Mouse (Mus musculus) kidney, adult 2 months (tissue): ENCODE data around the gene Etl4. TPM values are rescaled to one million over a fixed set of nuclear protein-coding genes. Genes with fewer than 3 reads are reported as not detected.

ENCODE experiments used
- DNase-seq: peaks from one replicate; pipeline ENCODE4 v3.0.0; 2021
- H3K27ac ChIP-seq: fragments of 200-500 bp; 2 replicates; pipeline ENCODE4 v1.5.1; 2012; ENCODE audit warnings: low read depth, low read length, control low read depth, inconsistent platforms; ENCODE audit not compliant: insufficient read depth
- H3K27me3 ChIP-seq: fragments of 200-500 bp; replicated peaks from 2 replicates; pipeline ENCODE4 v1.6.1; 2012; ENCODE audit warnings: mild to moderate bottlenecking, moderate library complexity, low read length, inconsistent platforms; ENCODE audit not compliant: control insufficient read depth, insufficient read depth
- H3K36me3 ChIP-seq: fragments of 200-500 bp; 2 replicates; pipeline ENCODE4 v1.6.1; 2012; ENCODE audit warnings: mild to moderate bottlenecking, moderate library complexity, low read length, inconsistent platforms; ENCODE audit not compliant: control insufficient read depth, insufficient read depth
- H3K4me1 ChIP-seq: fragments of 200-500 bp; 2 replicates; pipeline ENCODE4 v1.6.1; 2011; ENCODE audit warnings: low read length; ENCODE audit not compliant: control insufficient read depth, insufficient read depth
- H3K4me3 ChIP-seq: fragments of 200-500 bp; 2 replicates; pipeline ENCODE4 v1.5.1; 2011; ENCODE audit warnings: mild to moderate bottlenecking, low read depth, low read length, control low read depth; ENCODE audit not compliant: insufficient read depth
- CTCF ChIP-seq: fragments of 200-500 bp; conservative IDR thresholded peaks from 2 replicates; pipeline ENCODE4 v1.5.1; 2011; ENCODE audit warnings: low read depth, mild to moderate bottlenecking, control low read depth, low read length, moderate library complexity, mixed read lengths; ENCODE audit not compliant: insufficient read depth, insufficient read length
- POLR2A ChIP-seq: fragments of 200-500 bp; IDR thresholded peaks from one replicate; pipeline ENCODE4 v1.6.1; 2011; ENCODE audit warnings: low read depth, low read length, control low read depth
- WGBS: fragments of 180-500 bp; shearing (Covaris S2); methylation state at CpG from one replicate; pipeline ENCODE4 v1.1.7; 2018; 5-methylcytosine and 5-hydroxymethylcytosine counted together
- polyA plus RNA-seq: library from polyadenylated mRNA; depleted of rRNA; stranded (reverse); fragments of >200 nt; gene quantifications from 2 replicates; pipeline ENCODE4 v1.2.3, GENCODE M21; 2012

The Etl4 gene
- polyA plus RNA-seq, 1 experiment: 21.4 TPM

GRCm38 (mm10) chr2:20294596-20294995, 385.0 kb downstream of the Etl4 start:
- TF ChIP-seq CTCF (no peak), POLR2A (no peak)
- no peaks in the 10 kb centered on the region for H3K27me3 ChIP-seq
- no peaks in the 10 kb centered on the region for H3K36me3 ChIP-seq
- 45% methylated on average over 4 of the region's 4 CpGs for WGBS
- H3K4me3 ChIP-seq: no peak overlapping the region
- no peak for DNase-seq
- no peak overlapping the region for H3K27ac ChIP-seq
- no peaks in the 10 kb centered on the region for H3K4me1 ChIP-seq

GRCm38 (mm10) chr2:20302517-20302916, 392.9 kb downstream of the Etl4 start:
- Histone ChIP-seq H3K4me3 (no peak overlapping the region), H3K36me3 (no peaks in the 10 kb centered on the region), H3K27me3 (no peaks in the 10 kb centered on the region), H3K4me1 (no peaks in the 10 kb centered on the region), H3K27ac (no peak overlapping the region)
- TF ChIP-seq CTCF: no peak
- TF ChIP-seq POLR2A: no peak
- no peak for DNase-seq
- 93% methylated on average over 3 of the region's 3 CpGs for WGBS

- WGBS: 50% methylated on average over 1 of the region's 1 CpGs
Measured at GRCm38 (mm10) chr2:20324954-20325353, 415.4 kb downstream of the Etl4 start.

GRCm38 (mm10) chr2:20336176-20336575, 426.6 kb downstream of the Etl4 start:
- H3K27me3 ChIP-seq: no peaks in the 10 kb centered on the region
- DNase-seq: peak; percentile 12
- H3K36me3 ChIP-seq: no peaks in the 10 kb centered on the region
- H3K4me1 ChIP-seq: no peaks in the 10 kb centered on the region; the same call in 1 of the 2 replicates
- H3K27ac ChIP-seq: no peak overlapping the region
- H3K4me3 ChIP-seq: no peak overlapping the region
- WGBS: 64% methylated on average over 6 of the region's 6 CpGs
- TF ChIP-seq POLR2A: no peak
- TF ChIP-seq CTCF: no peak

More at GRCm38 (mm10) chr2:20324954-20325353, 415.4 kb downstream of the Etl4 start:
- Histone ChIP-seq H3K4me1 (no peaks in the 10 kb centered on the region), H3K27me3 (no peaks in the 10 kb centered on the region), H3K4me3 (no peak overlapping the region), H3K27ac (no peak overlapping the region), H3K36me3 (no peaks in the 10 kb centered on the region)
- DNase-seq: no peak
- TF ChIP-seq POLR2A (no peak), CTCF (no peak)

- Histone ChIP-seq H3K4me3 (no peak overlapping the region), H3K27ac (no peak overlapping the region)
- WGBS: 31% methylated on average over 7 of the region's 7 CpGs
Measured at GRCm38 (mm10) chr2:20339016-20339734, 429.6 kb downstream of the Etl4 start.

GRCm38 (mm10) chr2:20339919-20340318, 430.3 kb downstream of the Etl4 start:
- no peak for TF ChIP-seq POLR2A
- TF ChIP-seq CTCF: no peak
- Histone ChIP-seq H3K27ac (no peak overlapping the region), H3K27me3 (no peaks in the 10 kb centered on the region), H3K4me3 (peak overlapping the region; percentile 55), H3K4me1 (no peaks in the 10 kb centered on the region; the same call in 1 of the 2 replicates), H3K36me3 (no peaks in the 10 kb centered on the region)
- WGBS: 5% methylated on average over 12 of the region's 12 CpGs
- DNase-seq: peak; percentile 60

More at GRCm38 (mm10) chr2:20339016-20339734, 429.6 kb downstream of the Etl4 start:
- TF ChIP-seq CTCF (no peak), POLR2A (no peak)
- DNase-seq: no peak
- Histone ChIP-seq H3K36me3 (no peaks in the 10 kb centered on the region), H3K27me3 (no peaks in the 10 kb centered on the region), H3K4me1 (no peaks in the 10 kb centered on the region; the same call in 1 of the 2 replicates)

- Histone ChIP-seq H3K27ac (no peak overlapping the region), H3K27me3 (no peaks in the 10 kb centered on the region), H3K36me3 (no peaks in the 10 kb centered on the region), H3K4me1 (no peaks in the 10 kb centered on the region), H3K4me3 (no peak overlapping the region)
- DNase-seq: peak; percentile 21
- 52% methylated on average over 3 of the region's 3 CpGs for WGBS
- no peak for TF ChIP-seq CTCF
- TF ChIP-seq POLR2A: no peak
Measured at GRCm38 (mm10) chr2:20346873-20347272, 437.3 kb downstream of the Etl4 start.
